Mouse (Mus musculus): ENCODE data around the gene Iqgap1.

Iqgap1 gene

DNA sequence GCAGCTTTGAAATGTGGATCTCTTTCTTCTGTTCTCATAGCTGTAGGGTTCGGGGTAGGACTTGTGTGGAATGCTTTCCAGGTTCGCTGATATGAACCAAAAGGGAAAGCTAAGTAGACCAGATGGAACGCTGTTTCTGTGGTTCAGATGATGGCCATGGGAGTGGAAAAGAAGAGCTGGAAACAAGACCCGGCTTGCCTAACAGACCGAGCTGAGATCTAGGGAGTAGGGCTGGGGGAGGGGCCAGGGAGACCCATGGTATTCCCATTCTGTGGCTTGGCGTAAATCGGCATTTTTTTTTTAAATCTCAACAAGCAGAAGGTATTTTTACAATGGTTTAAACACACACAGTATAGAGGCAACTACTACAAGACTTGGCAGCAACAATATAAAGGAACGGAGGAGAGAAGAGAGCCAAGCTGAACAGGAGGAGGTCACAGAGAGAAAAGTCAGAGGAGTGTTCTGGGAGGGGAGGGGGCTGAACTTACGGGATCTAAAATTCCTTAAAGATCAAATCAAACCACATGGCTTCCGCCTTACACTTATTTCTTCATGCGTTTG is at the start of gene Iqgap1:
TSS of gene Iqgap1 (minus strand) at position 132 of the 561 bp plus-strand sequence.
- in situ Hi-C loops (cut with MboI; ENCODE audit: low pct_unique_long_range_greater_than_20kb in 1 of 2, low sequenced_read_pairs in 2 of 2, unreplicated experiment in 1 of 2): no loop called here

- in situ Hi-C loops (cut with MboI; ENCODE audit: low pct_unique_long_range_greater_than_20kb in 1 of 2, low sequenced_read_pairs in 2 of 2, unreplicated experiment in 1 of 2): loop anchor here in 1 of 2 experiments (25.0 kb wide), 1 partner anchor 486 kb away; the partner anchor contains the start of gene Fes
Observed at GRCm38 (mm10) chr7:80873631-80874030, 47.9 kb upstream of the Iqgap1 start.

DNA sequence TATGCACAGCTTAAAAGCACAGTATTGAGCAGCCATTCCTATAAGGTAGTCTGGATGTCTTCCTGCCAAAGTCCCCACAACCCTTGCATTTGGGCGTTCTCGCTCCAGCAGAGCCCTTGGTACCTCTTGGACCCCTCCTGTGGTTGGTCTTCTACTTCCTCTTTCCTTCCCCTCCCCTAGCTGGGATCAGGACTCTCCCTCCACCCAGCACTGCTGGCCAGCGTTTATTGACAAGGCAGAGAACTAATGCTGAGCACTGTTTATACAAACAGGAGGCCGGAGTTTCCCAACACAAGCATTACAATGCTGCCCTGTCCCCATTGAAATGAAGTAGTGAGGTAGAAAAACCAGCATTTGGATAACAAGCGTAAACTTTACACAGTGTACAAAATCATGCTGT is 47.3 kb upstream of the Iqgap1 start:
- in situ Hi-C loops (cut with MboI; ENCODE audit: low pct_unique_long_range_greater_than_20kb in 1 of 2, low sequenced_read_pairs in 2 of 2, unreplicated experiment in 1 of 2): loop anchor here in 1 of 2 experiments (25.0 kb wide), 1 partner anchor 486 kb away; the partner anchor contains the start of gene Fes

DNA sequence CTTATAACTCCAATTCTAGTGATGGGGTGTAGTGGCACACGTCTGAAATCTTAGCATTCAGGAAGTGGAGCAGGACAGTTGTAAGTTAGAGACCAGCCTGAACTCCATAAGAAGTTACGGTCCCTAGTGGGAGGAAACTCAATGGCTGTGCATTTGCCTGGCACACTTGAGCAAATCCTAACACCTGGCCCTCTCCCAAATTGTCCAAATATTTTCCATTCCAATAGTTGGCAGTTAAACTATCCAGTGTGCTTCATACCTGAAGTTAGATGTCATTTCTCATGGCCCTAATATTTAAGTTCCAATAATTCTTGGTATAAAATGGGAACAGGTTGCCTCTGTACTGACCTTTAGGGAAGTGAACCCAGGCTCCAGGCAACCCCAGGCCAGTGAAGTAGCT is 42.9 kb upstream of the Iqgap1 start:
- in situ Hi-C loops (cut with MboI; ENCODE audit: low pct_unique_long_range_greater_than_20kb in 1 of 2, low sequenced_read_pairs in 2 of 2, unreplicated experiment in 1 of 2): loop anchor here in 1 of 2 experiments (25.0 kb wide), 1 partner anchor 481 kb away; the partner anchor contains the start of gene Fes

DNA sequence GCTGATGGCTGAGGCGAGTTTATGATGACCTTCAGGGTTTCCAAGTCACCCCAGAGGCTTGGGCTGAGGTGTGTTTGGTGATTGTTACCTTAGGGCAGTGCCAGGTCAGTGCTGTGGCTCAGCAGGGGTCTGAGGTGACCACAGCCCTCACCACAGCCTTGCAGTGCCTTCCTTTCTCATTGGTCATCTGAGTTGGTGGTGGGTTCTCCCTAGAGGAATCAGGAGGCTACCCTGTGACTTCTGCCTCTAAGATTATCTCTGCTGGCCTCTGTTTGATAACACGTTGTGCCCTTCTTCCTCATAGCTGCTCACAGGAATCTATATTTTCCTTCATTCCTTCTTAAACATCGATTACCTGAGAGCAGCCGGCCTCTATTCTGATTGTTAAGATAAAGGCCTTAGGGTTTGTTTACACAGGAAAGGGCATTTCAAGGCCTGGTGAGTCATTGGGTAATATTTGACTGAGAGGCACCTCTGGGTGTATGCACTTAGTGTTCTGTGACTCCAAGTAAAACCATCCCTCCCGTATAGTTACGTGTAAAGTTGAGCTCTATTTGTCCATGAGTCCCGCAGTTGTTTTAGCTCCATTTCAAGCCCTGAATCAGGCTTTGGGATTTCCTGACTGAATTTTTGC is 40.9 kb upstream of the Iqgap1 start:
- in situ Hi-C loops (cut with MboI; ENCODE audit: low pct_unique_long_range_greater_than_20kb in 1 of 2, low sequenced_read_pairs in 2 of 2, unreplicated experiment in 1 of 2): loop anchor here in 1 of 2 experiments (25.0 kb wide), 1 partner anchor 479 kb away; the partner anchor contains the start of gene Fes

DNA sequence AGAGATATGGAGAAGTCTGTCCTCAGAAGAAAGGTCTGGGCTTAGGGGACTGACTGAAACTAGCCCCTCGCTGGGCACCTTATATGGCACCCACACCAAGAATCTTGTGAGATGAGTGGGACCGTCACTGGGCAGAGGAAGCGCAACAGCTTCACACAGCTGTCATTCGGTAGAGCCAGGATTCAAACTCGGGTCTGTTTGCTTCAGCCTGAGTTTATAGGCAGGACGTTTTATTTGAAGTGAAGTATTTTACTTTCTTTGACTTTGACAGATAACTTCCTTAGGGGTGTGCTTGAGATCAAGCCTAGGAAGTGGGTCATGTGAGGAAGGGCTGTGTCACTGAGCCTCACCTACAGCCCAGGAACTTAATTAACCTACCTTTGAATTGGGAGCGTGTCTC is 39.7 kb upstream of the Iqgap1 start:
- in situ Hi-C loops (cut with MboI; ENCODE audit: low pct_unique_long_range_greater_than_20kb in 1 of 2, low sequenced_read_pairs in 2 of 2, unreplicated experiment in 1 of 2): loop anchor here in 1 of 2 experiments (25.0 kb wide), 1 partner anchor 478 kb away; the partner anchor contains the start of gene Fes

- in situ Hi-C loops (cut with MboI; ENCODE audit: low pct_unique_long_range_greater_than_20kb in 1 of 2, low sequenced_read_pairs in 2 of 2, unreplicated experiment in 1 of 2): loop anchor here in 1 of 2 experiments (25.0 kb wide), 1 partner anchor 478 kb away; the partner anchor contains the start of gene Fes
Observed at GRCm38 (mm10) chr7:80864831-80865230, 39.1 kb upstream of the Iqgap1 start.

- in situ Hi-C loops (cut with MboI; ENCODE audit: low pct_unique_long_range_greater_than_20kb in 1 of 2, low sequenced_read_pairs in 2 of 2, unreplicated experiment in 1 of 2): loop anchor here in 1 of 2 experiments (25.0 kb wide), 1 partner anchor 477 kb away; the partner anchor contains the start of gene Fes
Observed at GRCm38 (mm10) chr7:80864151-80864550, 38.4 kb upstream of the Iqgap1 start.

DNA sequence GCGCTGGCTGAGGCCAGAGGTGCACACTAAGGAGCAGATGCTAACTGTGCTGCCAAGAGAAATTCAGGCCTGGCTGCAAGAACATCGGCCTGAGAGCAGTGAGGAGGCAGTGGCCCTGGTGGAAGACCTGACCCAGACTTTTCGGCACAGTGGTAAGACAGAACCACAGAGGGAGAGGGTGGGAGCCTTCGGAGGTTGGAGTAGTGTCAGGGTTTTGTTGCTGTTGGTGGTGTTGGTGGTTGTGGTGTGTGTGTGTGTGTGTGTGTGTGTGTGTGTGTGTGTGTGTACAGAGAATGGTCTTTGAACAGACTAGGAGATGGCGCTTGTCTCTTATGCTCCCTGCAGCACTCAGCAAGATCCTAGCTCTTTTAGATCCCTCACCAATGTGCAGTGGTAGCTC is 37.7 kb upstream of the Iqgap1 start:
- in situ Hi-C loops (cut with MboI; ENCODE audit: low pct_unique_long_range_greater_than_20kb in 1 of 2, low sequenced_read_pairs in 2 of 2, unreplicated experiment in 1 of 2): loop anchor here in 1 of 2 experiments (25.0 kb wide), 1 partner anchor 476 kb away; the partner anchor contains the start of gene Fes

DNA sequence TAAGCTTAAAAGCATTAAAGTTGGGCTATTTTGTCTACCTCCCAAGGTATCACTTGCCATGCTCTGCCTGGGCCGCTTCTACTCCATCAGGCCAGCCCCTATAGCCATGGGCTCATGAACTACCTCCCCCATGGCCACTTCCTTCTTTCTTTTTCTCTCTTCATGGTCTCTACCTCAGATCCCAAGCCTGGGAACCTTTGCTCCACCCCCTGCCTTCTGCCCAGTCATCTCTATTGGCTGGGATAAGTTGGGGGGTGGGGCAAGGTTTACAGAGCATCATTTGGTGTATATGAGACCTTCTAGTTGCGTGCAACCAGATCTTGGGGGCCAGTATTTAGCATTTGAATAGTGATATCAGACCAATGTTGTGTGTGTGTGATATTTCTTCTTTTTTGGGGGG is 36.7 kb upstream of the Iqgap1 start:
- in situ Hi-C loops (cut with MboI; ENCODE audit: low pct_unique_long_range_greater_than_20kb in 1 of 2, low sequenced_read_pairs in 2 of 2, unreplicated experiment in 1 of 2): loop anchor here in 1 of 2 experiments (25.0 kb wide), 1 partner anchor 475 kb away; the partner anchor contains the start of gene Fes

DNA sequence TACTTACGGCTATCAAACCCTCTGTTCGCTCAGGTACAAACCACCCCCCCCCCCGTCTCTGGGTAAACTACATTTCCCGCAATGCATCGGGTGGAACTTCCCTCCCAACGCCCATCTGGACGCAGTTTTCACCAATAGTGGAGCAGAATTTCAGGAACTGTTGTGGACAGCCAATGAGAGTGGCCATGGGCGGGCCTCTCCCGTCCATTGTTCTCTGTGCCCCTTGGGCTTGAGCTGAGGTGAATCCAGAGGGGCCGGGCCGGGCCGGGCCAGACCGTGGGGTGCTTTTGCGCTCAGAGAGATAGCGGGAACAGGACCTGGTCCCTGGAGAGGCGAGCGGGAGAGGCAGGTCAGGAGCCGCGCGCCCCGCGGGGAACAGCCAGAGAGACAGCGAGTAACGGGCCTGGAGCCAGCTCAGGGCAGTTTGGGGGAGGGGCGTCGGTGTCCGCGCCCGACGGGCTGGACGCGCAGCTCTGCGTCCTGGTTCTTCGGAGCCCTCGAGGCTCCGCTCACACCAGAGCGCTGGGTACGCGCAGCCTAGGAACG is 35.0 kb upstream of the Iqgap1 start, which contains the start of gene Zscan2:
TSS of gene Zscan2 (plus strand) at position 192 of the 546 bp plus-strand sequence.
- in situ Hi-C loops (cut with MboI; ENCODE audit: low pct_unique_long_range_greater_than_20kb in 1 of 2, low sequenced_read_pairs in 2 of 2, unreplicated experiment in 1 of 2): loop anchor here in 1 of 2 experiments (25.0 kb wide), 1 partner anchor 474 kb away; the partner anchor contains the start of gene Fes

GRCm38 (mm10) chr7:80860227-80860626 is 34.5 kb upstream of the Iqgap1 start:
- in situ Hi-C loops (cut with MboI; ENCODE audit: low pct_unique_long_range_greater_than_20kb in 1 of 2, low sequenced_read_pairs in 2 of 2, unreplicated experiment in 1 of 2): loop anchor here in 1 of 2 experiments (25.0 kb wide), 1 partner anchor 473 kb away; the partner anchor contains the start of gene Fes

GRCm38 (mm10) chr7:80857181-80857580 is 31.4 kb upstream of the Iqgap1 start:
- in situ Hi-C loops (cut with MboI; ENCODE audit: low pct_unique_long_range_greater_than_20kb in 1 of 2, low sequenced_read_pairs in 2 of 2, unreplicated experiment in 1 of 2): loop anchor here in 1 of 2 experiments (25.0 kb wide), 1 partner anchor 470 kb away; the partner anchor contains the start of gene Fes

DNA sequence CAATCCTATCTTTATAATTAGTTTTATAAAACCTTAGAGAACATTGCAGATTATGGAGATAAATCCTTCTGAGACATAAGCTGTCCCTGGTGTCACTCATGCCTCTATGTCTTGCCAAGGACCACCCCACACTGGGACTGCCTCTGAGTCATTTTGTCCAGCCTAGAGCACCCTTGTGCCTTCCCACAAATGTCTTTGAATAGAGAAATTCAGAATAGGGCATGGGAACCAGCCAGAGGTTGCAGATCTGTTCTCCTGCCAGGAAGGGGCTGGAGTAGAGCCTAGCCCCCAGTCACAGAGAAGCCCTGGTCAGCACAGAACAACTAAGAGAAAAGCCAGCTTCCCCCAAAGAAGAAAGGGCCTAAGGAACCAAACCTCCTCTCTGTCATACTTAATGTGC is 29.5 kb upstream of the Iqgap1 start:
- in situ Hi-C loops (cut with MboI; ENCODE audit: low pct_unique_long_range_greater_than_20kb in 1 of 2, low sequenced_read_pairs in 2 of 2, unreplicated experiment in 1 of 2): loop anchor here in 1 of 2 experiments (25.0 kb wide), 1 partner anchor 468 kb away; the partner anchor contains the start of gene Fes

- in situ Hi-C loops (cut with MboI; ENCODE audit: low pct_unique_long_range_greater_than_20kb in 1 of 2, low sequenced_read_pairs in 2 of 2, unreplicated experiment in 1 of 2): loop anchor here in 1 of 2 experiments (25.0 kb wide), 1 partner anchor 466 kb away; the partner anchor contains the start of gene Fes
Observed at GRCm38 (mm10) chr7:80853218-80853617, 27.4 kb upstream of the Iqgap1 start.

GRCm38 (mm10) chr7:80850520-80850919 is 24.7 kb upstream of the Iqgap1 start:
- in situ Hi-C loops (cut with MboI; ENCODE audit: low pct_unique_long_range_greater_than_20kb in 1 of 2, low sequenced_read_pairs in 2 of 2, unreplicated experiment in 1 of 2): loop anchor here in 1 of 2 experiments (25.0 kb wide), 1 partner anchor 463 kb away; the partner anchor contains the start of gene Fes

GRCm38 (mm10) chr7:80849710-80850109 is 23.9 kb upstream of the Iqgap1 start:
- in situ Hi-C loops (cut with MboI; ENCODE audit: low pct_unique_long_range_greater_than_20kb in 1 of 2, low sequenced_read_pairs in 2 of 2, unreplicated experiment in 1 of 2): loop anchor here (5.0 to 25.0 kb wide), 2 partner anchors 112 to 462 kb away; partner anchors contain the start of gene Fes (in 1 of the 2)

GRCm38 (mm10) chr7:80849267-80849666 is 23.5 kb upstream of the Iqgap1 start:
- in situ Hi-C loops (cut with MboI; ENCODE audit: low pct_unique_long_range_greater_than_20kb in 1 of 2, low sequenced_read_pairs in 2 of 2, unreplicated experiment in 1 of 2): loop anchor here (5.0 kb wide), 1 partner anchor 112 kb away; no protein-coding TSS in a partner anchor
